Mouse (Mus musculus): Measurements from ENCODE around the gene Plekha8. TPM values are rescaled to one million over a fixed set of nuclear protein-coding genes. Genes with fewer than 3 reads are reported as not detected.

The Plekha8 gene
- total RNA-seq, 1 experiment from 2014 or later = 1.5 TPM

DNA sequence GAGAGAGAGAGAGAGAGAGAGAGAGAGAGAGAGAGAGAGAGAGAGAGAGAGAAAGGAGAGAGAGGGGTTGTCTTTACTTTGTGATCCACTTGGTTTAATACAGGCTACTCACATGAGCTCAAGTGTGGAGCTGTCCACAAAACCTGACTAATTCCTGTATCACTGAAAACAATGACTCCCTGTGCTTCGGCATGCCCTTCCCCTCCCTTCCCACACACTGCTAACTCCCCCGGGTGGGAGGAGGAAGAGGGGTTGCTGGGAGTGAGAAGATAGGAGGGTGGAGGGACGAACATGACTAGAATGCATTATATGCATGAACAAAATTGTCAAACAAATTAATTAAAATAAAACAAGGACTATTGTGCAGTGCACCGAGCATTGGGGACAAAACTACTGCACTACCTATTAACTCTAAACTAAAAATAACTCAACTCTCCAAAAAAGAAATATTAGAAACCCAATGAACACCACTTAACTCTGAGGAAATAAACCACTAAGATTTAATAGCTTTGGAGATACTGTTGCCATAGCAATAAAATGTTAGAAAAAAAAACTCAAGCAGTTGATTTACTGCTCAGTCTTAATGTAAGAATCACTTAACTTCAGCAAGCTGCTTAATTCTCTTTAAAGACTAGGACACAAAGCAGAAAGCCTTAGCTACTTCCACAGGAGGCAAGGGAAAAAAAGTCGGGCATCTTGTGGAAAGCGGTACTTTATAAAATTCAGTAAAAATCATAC lies 21.5 kb upstream of the Plekha8 start:
- no peak for ATAC-seq (replicated peaks; ENCODE audit: insufficient number of reproducible peaks, low FRiP score, low TSS enrichment, poor library complexity, severe bottlenecking)

DNA sequence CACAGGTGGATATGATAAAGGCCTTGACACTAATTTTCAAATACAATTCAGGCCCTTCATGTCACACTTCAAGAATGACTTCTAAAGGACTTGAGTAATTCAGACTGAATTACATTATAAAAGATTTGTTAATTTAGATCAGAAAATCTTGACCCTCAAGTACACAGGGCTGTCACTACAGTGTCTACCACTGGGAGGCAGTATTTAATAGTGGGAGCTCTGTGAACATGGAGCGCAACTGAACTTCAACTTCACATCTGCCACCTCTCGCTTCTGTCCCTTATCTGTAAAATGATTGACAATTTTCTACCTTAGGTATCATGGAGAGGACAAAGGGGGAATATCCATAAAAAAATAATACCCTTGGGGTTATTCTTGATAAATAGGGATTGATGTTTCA lies 8.7 kb upstream of the Plekha8 start:
- ATAC-seq (replicated peaks; ENCODE audit: insufficient number of reproducible peaks, low FRiP score, low TSS enrichment, poor library complexity, severe bottlenecking) = no peak

DNA sequence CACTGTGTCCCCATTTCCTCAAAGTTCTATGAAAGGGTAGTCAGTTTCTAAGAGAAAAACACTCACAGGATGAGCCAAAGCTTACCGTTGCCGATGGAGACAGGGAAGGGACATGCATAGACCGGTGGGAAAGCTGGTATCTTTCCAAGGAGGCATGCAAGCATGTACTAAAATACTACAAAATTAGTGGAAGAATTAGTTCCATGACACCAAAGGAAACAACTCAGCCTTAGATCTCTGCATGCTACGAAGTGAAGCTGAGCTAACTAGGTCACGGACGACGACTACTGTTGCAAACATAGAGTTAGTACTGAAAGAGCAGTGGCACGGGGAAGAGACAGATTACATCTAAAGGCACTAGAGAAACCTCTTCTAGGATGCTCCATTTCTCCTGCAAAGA lies 8.0 kb upstream of the Plekha8 start:
- ATAC-seq (replicated peaks; ENCODE audit: insufficient number of reproducible peaks, low FRiP score, low TSS enrichment, poor library complexity, severe bottlenecking) = no peak

DNA sequence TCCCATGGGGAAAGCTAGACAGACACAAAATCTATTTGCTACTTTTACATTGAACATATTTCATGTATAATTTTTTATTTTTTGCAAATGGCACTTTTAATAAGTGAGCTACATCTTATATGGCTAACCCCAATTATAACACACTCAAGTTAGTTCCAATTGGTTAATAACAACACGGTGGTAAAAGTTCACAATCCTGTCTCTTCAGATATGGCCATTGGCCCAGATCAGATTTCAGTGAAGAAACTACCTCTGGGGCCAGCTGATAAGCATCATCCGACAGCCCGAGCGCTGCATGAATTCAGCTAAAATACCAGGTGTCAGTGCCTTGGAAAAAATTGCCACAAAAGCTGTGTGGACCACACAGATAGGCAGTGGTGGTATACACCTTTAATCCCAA lies 7.2 kb upstream of the Plekha8 start:
- no peak for ATAC-seq (replicated peaks; ENCODE audit: insufficient number of reproducible peaks, low FRiP score, low TSS enrichment, poor library complexity, severe bottlenecking)

DNA sequence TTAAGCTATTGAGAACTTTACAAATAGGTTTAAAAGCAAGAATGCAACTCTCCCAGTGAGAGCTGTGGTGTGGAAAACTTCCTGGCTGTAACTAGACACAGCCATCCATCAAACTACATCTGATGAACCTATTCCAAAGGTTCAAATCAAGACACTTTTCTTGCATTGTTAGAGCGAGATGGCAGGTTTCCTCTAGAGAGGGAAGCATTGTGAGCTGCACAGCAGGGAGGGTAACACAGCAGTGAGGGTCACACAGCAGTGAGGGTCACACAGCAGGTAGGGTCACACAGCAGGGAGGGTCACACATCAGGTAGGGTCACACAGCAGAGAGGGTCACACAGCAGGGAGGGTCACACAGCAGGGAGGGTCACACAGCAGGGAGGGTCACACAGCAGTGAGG lies 6.7 kb upstream of the Plekha8 start:
- no peak for ATAC-seq (replicated peaks; ENCODE audit: insufficient number of reproducible peaks, low FRiP score, low TSS enrichment, poor library complexity, severe bottlenecking)

DNA sequence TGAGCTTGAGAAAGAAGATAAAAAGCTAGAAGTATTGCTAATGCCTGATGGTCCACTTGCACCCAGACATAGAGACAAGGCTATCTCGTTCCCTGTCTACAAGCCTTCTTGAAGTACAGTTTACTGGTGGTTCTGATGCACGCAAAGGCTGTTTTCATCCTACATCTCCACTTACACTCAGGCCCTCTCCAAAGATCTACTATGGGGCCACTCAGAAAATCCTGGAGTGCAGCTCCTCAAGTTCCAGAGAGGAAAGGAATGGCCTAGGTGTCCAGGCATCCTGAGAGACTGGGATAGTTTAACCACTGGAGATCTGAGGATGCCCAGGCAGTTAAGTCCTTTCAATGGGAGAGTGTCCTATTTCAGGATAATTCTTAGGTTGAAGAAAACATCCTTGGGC lies 4.2 kb upstream of the Plekha8 start:
- ATAC-seq (replicated peaks; ENCODE audit: insufficient number of reproducible peaks, low FRiP score, low TSS enrichment, poor library complexity, severe bottlenecking) = no peak

DNA sequence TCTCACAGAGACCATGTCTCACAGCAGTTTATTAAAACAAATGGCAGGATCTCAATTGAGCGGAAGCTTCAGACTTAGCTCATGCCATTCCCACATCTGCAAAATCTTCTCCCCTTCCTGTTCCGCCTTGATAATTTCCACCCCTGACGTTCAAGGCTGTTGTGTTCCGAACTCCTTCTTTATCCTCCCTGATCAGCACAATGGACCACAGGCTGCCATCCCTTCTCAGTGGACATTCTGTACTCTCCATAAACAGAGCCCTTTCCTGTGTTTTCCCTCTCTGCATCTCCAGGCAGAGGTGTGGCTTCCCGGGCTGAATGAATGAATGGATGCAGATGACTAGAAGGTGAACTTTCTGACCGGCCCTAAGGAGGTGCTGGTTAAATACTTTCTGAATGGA lies 3.1 kb upstream of the Plekha8 start:
- no peak for ATAC-seq (replicated peaks; ENCODE audit: insufficient number of reproducible peaks, low FRiP score, low TSS enrichment, poor library complexity, severe bottlenecking)

DNA sequence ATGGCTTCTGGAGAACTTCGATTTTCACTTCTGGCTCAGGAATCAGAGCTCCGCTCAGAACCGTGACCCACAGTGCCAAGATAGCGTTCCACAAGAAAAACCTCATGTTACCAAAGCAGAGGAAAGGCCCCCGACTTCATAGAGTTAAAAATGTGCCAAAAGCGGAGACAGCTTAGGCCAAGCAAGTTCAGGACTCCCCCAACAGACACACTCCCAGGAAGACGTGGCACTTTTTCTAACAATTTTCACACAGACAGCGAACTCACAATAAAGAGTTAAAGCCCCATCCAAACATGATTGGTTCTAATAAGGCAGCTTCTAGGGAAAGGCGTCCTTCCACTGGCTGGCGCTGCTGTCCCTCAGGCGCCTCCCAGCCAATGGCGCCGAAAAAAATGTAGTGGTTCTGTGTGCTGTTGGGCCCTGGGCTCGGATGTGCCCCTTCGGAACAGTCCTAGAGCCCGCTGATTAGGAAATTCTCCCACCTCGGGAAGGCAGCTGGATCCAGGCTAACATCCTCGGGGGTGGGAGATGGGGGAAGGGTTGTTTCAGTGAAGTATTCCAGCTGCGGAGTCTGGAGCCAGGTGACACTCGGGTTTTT lies 1.9 kb upstream of the Plekha8 start:
- ATAC-seq (replicated peaks; ENCODE audit: insufficient number of reproducible peaks, low FRiP score, low TSS enrichment, poor library complexity, severe bottlenecking) = peak; percentile 82

DNA sequence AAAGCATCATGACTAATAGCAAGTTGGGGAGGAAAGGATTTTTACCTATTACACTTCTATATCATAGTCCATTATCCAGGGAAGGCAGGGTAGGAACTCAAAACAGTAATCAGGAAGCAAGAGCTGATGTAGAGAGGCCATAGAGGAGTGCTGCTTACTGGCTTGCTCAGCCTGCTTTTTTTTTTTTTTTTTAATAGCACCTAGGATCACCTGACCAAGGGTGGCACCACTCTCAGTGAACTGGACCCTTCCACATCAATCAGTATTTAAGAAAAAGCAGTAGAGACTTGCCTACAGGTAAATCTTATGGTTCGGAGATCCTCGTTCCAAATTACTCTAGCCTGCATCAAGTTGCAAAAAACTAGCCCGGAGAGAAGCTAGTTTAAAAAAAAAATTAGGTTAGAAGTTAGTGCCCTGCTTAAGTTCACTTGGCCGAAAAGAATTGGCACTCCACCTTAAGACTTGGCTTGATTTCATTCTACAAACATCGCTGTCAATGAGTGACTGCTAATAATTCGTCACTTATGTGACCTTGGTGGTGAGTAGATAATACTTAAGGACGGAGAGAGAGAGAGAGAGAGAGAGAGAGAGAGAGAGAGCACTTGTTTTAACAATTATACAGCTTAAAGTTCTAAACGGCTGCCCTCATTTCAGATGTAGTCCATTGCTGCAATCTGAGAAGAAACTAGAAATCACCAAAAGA lies 994 bp upstream of the Plekha8 start:
- ATAC-seq (replicated peaks; ENCODE audit: insufficient number of reproducible peaks, low FRiP score, low TSS enrichment, poor library complexity, severe bottlenecking) = no peak

DNA sequence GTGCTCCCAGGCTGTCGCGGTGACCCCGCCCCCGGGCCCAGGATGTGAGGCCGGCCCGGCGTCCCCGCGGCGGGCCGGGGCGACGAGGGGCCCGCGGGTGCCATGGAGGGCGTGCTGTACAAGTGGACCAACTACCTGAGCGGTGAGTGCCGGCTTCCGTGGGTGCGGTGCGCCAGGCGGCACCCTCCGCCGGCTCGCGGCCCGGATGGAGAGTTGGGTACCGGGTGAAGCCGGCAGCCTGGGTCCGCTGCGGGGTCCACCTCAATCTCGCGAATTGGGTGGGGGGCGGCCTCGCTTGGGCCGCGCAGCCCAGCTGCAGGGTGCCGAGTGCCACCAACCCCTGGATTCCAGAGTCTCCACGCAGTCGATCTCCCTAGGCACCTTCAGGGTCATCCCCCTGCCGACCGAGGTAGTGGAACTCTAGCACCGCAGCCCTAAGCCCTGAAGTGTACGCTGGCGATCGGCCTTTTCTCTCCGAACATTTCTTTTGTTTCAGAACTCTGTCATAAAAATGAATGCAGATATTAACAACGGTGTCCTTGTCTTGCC lies 493 bp downstream of the Plekha8 start:
- ATAC-seq (replicated peaks; ENCODE audit: insufficient number of reproducible peaks, low FRiP score, low TSS enrichment, poor library complexity, severe bottlenecking) = no peak

DNA sequence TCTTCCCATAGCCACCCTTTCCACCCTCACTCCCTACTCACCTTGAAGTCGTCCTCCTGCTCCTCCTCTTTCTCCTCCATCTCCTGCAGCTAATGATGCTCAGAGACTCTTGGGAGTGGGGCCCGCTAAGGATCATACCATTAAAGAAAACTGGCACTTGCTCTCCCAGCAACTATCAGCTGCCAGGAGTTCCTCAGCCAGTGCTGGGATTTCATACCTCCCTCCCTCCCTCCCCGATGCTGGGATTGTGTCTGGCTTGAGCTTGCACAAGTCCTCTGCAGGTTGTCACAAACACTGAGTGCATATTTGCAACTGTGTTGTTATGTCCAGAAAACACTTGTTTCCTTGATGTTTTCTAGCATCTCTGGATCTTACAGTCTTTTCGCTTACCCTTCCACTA lies 2.3 kb downstream of the Plekha8 start, which contains the start of gene Fkbp14:
Gene Fkbp14 (minus strand): TSS at position 101 of the 400 bp plus-strand sequence.
- ATAC-seq (replicated peaks; ENCODE audit: insufficient number of reproducible peaks, low FRiP score, low TSS enrichment, poor library complexity, severe bottlenecking) = no peak

DNA sequence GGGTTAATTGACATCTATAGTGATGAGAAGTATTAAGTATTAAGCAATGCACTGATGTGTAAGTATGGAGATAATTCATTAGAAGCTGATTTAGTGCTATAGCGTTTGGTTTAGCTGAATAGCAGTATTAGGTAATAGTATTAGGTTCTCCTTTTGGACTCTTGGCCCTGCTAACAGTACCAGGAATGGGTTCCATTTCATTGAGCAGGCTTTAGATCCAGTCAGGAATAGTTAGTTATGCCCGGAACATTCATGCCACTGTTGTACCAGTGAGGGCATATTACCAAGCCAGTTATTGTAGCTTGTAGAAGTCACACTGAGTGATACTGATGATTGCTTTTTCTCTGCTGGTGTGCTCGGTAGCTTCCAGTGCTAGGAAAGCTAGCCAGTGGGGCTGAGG lies 2.8 kb downstream of the Plekha8 start:
- ATAC-seq (replicated peaks; ENCODE audit: insufficient number of reproducible peaks, low FRiP score, low TSS enrichment, poor library complexity, severe bottlenecking) = no peak

DNA sequence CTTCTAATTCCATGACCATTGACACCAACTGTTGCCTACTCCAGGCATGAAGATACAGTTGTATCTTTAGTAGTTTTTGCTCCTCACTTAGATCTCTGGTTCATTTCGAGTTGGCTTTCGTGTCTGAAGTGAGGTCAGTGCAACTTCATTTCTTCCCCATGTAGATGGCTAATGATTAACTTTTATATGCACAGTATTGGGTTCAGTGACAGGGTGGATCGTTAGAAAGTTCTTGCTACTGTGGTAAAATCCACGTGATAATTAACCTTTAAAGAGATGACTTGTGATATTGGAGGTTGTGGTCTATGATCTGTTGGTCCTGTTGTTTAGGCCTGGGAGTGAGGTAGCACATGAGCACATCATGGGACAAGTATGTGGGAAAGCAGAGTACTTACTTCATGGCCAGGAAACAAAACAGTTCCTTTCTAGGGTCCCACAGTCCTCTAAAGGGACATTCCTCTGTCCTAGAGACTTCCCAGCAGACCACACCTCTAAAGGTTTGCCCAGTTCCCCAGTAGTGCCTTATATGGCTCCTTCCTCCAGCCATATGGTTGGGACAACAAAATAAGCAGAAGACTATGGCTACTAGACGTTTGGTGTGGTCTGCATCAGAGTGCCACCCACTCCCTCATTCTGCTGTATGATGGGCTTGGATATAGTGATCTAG lies 5.9 kb downstream of the Plekha8 start:
- no peak for ATAC-seq (replicated peaks; ENCODE audit: insufficient number of reproducible peaks, low FRiP score, low TSS enrichment, poor library complexity, severe bottlenecking)

DNA sequence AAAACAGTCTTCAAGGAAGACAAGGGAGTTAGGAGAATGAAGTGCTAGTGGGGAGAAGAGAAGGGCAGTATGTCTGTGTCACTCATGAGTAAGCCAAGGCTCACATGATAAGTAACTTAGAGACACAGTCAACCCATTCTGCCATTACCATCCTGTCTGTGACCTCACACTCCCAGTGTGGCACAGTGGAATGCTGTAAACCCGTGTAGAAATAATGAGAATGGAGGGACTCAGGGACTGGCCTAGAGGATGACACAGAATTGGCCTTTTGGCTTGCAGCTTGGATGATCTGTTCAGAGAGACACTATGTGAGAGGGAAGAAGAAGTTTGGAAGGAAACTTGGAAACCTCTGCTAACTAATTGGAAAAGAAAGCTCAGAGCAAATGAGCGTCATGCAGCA lies 8.0 kb downstream of the Plekha8 start:
- no peak for ATAC-seq (replicated peaks; ENCODE audit: insufficient number of reproducible peaks, low FRiP score, low TSS enrichment, poor library complexity, severe bottlenecking)

DNA sequence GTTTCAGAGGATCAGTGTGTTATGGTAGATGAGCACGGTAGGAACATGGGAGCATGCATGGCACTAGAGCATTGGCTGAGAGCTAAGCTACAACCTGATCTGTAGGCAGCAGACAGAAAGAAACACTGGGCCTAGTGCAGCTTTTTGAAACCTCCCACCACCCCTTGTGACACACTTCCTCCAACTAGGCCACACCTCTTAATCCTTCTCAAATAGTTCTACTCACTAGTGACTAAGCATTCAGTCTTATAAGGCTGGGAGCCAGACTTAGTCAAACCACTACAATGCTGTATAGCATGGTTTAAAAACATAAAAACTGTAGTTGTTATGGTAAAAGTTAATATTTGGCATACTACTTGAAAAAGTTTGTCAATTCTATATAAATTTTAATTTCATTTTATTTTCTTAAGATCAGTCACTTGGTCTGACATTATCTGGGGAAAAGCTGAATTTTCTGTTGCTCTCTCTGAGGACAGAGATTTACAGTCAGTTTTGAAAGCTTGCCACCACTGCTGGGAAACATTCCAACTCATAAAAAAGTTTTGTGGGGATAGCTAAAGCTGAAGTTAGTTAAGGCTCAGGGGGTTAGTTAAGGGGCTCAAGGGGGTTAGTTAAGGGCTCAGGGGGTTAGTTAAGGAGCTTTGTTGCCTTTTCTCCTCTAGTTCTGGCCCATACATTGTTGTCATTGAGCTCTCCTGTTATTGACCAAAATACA lies 9.2 kb downstream of the Plekha8 start:
- ATAC-seq (replicated peaks; ENCODE audit: insufficient number of reproducible peaks, low FRiP score, low TSS enrichment, poor library complexity, severe bottlenecking) = no peak

DNA sequence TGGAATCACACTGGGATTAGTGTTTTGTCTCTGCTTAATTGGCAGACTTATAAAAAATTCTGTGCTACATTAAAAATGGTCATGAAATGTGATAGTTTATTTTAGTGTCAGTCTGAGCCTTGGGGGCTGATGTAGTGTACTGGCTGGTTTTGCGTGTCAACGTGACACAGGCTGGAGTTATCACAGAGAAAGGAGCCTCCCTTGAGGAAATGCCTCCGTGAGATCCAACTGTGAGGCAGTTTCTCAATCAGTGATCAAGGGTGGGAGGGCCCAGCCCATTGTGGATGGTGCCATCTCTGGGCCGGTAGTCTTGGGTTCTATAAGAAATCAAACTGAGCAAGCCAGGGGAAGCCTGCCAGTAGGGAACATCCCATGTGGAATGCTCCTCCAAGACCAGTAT lies 11.3 kb downstream of the Plekha8 start:
- ATAC-seq (replicated peaks; ENCODE audit: insufficient number of reproducible peaks, low FRiP score, low TSS enrichment, poor library complexity, severe bottlenecking) = no peak

DNA sequence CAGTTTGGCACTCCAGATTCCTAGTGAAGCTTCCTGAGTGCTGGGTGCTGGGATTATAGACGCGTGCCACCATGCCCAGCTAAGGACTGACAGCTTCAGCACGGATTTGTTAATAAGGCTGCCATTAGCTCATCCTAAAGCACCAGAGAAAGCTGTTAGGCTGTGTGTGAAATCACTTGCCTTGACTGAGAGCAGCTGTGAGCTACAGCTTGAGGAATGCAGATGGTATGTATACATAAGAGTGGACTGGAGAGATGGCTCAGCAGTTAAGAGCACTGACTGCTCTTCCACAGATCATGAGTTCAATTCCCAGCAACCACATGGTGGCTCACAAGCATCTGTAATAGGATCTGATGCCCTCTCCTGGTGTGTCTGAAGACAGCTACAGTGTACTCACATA lies 22.5 kb downstream of the Plekha8 start:
- ATAC-seq (replicated peaks; ENCODE audit: insufficient number of reproducible peaks, low FRiP score, low TSS enrichment, poor library complexity, severe bottlenecking) = no peak

DNA sequence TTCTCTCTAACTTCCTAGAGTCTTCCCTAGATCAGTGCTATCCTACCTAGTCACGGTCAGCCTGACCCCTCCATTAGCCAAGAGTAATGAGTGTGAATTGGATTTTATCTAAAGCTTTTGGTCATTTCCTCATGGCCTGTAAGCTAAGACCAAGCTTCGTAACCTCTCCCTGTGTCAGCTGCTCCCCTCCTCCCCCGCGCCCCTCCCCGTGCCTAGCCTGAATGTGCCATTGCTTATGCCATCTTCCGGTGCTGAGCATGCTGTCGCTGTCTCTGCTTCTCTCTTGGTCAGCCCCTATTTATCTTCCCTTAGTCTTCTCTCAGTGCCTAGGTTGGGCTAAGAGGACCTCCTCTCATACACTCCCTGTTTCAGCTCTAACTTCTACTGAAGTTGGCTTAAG lies 24.6 kb downstream of the Plekha8 start:
- ATAC-seq (replicated peaks; ENCODE audit: insufficient number of reproducible peaks, low FRiP score, low TSS enrichment, poor library complexity, severe bottlenecking) = no peak

DNA sequence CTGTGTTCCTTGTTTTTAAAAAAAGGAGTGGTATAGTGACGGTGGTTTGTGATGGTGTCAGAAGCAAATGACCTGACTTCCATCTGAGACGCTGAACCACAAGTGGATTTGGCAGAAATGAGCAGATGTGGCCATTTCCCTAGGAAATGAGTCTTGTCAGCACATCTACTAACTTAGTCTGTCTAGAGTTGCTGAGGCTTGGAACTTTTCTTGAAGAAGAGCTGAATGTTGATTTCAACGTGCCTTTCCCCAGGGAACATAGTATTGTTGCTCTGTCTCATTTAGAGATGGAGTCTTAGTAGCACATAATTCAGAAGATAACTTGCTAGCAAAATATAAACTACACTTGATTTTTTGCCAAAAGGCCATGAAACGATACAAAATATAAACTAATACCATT lies 25.4 kb downstream of the Plekha8 start:
- no peak for ATAC-seq (replicated peaks; ENCODE audit: insufficient number of reproducible peaks, low FRiP score, low TSS enrichment, poor library complexity, severe bottlenecking)

Measured in monocyte, adult 5-6 weeks (primary cell).